Mouse (Mus musculus) ES-E14 (cell line): ENCODE data around the gene Syt2. TPM values are rescaled to one million over a fixed set of nuclear protein-coding genes. Genes with fewer than 3 reads are reported as not detected.

Experiments
- DNase-seq: peaks from one replicate; pipeline ENCODE4 v3.0.0-alpha.2; 2013; ENCODE audit warnings: low read depth, low spot score
- H3K27ac ChIP-seq: 2 replicates; pipeline ENCODE4 v1.5.1; 2012; ENCODE audit warnings: low read depth, mild to moderate bottlenecking, low read length, moderate library complexity, mixed read lengths; ENCODE audit not compliant: poor library complexity, insufficient read depth, severe bottlenecking
- H3K36me3 ChIP-seq: 2 replicates; pipeline ENCODE4 v1.6.1; 2012; ENCODE audit warnings: mild to moderate bottlenecking, low read length, moderate library complexity, mixed read lengths; ENCODE audit not compliant: control insufficient read depth, poor library complexity, insufficient read depth, severe bottlenecking
- H3K4me1 ChIP-seq, 2 experiments: fragments of 150-350 bp in 1 of 2; sonication (generic) in 1 of 2; 2 replicates each; pipeline ENCODE4 v1.6.1; 2012; ENCODE audit warnings: low read length in 2 of 2, mild to moderate bottlenecking in 1 of 2, mixed read lengths in 1 of 2; ENCODE audit not compliant: control insufficient read depth in 2 of 2, insufficient read depth in 2 of 2, poor library complexity in 1 of 2
- H3K4me3 ChIP-seq, 2 experiments: fragments of 150-350 bp in 1 of 2; sonication (generic) in 1 of 2; 2 replicates each; pipeline ENCODE4 v1.5.1; 2012; ENCODE audit warnings: low read length in 2 of 2, low read depth in 1 of 2, mild to moderate bottlenecking in 1 of 2, mixed read lengths in 1 of 2; ENCODE audit not compliant: insufficient read depth in 1 of 2, poor library complexity in 1 of 2, severe bottlenecking in 1 of 2
- H3K9ac ChIP-seq: 2 replicates; pipeline ENCODE4 v1.6.1; 2012; ENCODE audit warnings: low read depth, mild to moderate bottlenecking, low read length, mixed read lengths; ENCODE audit not compliant: poor library complexity, insufficient read depth, severe bottlenecking
- H3K9me3 ChIP-seq: fragments of 150-350 bp; sonication (generic); 2 replicates; pipeline ENCODE4 v1.6.1; 2012; ENCODE audit warnings: low read depth, mild to moderate bottlenecking, low read length; ENCODE audit not compliant: control insufficient read depth, insufficient read depth
- CHD2 ChIP-seq: IDR thresholded peaks from 2 replicates; pipeline ENCODE4 v1.6.1; 2014; ENCODE audit warnings: mild to moderate bottlenecking, low read depth, low read length, inconsistent platforms
- HCFC1 ChIP-seq: IDR thresholded peaks from 2 replicates; pipeline ENCODE4 v1.6.1; 2012; ENCODE audit warnings: low read length, inconsistent platforms, borderline replicate concordance; ENCODE audit not compliant: insufficient read depth
- MAFK ChIP-seq: IDR thresholded peaks from 2 replicates; pipeline ENCODE4 v1.6.1; 2014; ENCODE audit warnings: mild to moderate bottlenecking, low read depth, low read length, inconsistent platforms; ENCODE audit not compliant: insufficient read depth
- ZC3H11A ChIP-seq: IDR thresholded peaks from 2 replicates; pipeline ENCODE4 v1.6.1; 2012; ENCODE audit warnings: low read depth, mild to moderate bottlenecking, inconsistent platforms, low read length, borderline replicate concordance
- ZNF384 ChIP-seq: IDR thresholded peaks from 2 replicates; pipeline ENCODE4 v1.6.1; 2012; ENCODE audit warnings: low read depth, low read length, inconsistent platforms
- in situ Hi-C, 2 experiments: fragments of 600-800 bp; cut with MboI; formaldehyde crosslinking; loops; one replicate each; pipeline ENCODE4 v1.15.1; 2025; ENCODE audit warnings: low sequenced_read_pairs in 2 of 2, inconsistent platforms in 1 of 2; ENCODE audit not compliant: unreplicated experiment in 2 of 2
- total RNA-seq: library from RNA; depleted of rRNA; stranded (reverse); fragments of 300-350 nt; gene quantifications from 2 replicates; pipeline ENCODE4 v1.2.3, GENCODE M21; 2012

Gene Syt2
- total RNA-seq, 1 experiment = 0.62 TPM

GRCm38 (mm10) chr1:134617656-134618055 is 28.8 kb upstream of the Syt2 start:
- H3K4me3 ChIP-seq = no peak overlapping the region
- H3K36me3 ChIP-seq = peaks cover 60% of the 10 kb centered on the region
- no peak overlapping the region for H3K27ac ChIP-seq
- H3K9me3 ChIP-seq = no peaks in the 10 kb centered on the region
- no peak overlapping the region for H3K9ac ChIP-seq
- no peaks in the 10 kb centered on the region for H3K4me1 ChIP-seq
- in situ Hi-C loops = loop anchor here in 1 of 2 experiments (10.0 to 25.0 kb wide), 2 partner anchors 263 to 980 kb away; no protein-coding TSS in a partner anchor
- TF ChIP-seq HCFC1 = no peak
- TF ChIP-seq MAFK = no peak
- TF ChIP-seq CHD2 = no peak
- no peak for TF ChIP-seq ZNF384
- no peak for TF ChIP-seq ZC3H11A
- DNase-seq = no peak

GRCm38 (mm10) chr1:134625325-134625724 is 21.2 kb upstream of the Syt2 start:
- H3K27ac ChIP-seq = no peak overlapping the region
- TF ChIP-seq ZNF384 = no peak
- no peak for TF ChIP-seq ZC3H11A
- TF ChIP-seq MAFK = no peak
- TF ChIP-seq HCFC1 = no peak
- no peak for TF ChIP-seq CHD2
- H3K4me3 ChIP-seq = no peak overlapping the region
- peaks cover 68% of the 10 kb centered on the region for H3K36me3 ChIP-seq
- in situ Hi-C loops = no loop called here
- H3K9ac ChIP-seq = no peak overlapping the region
- DNase-seq = no peak
- H3K9me3 ChIP-seq = no peaks in the 10 kb centered on the region
- H3K4me1 ChIP-seq = peaks cover 0 to 3% of the 10 kb centered on the region in 2 experiments; a peak in 1 of 4 replicates

GRCm38 (mm10) chr1:134629455-134629854 is 17.0 kb upstream of the Syt2 start:
- no peak for TF ChIP-seq CHD2
- TF ChIP-seq MAFK = no peak
- TF ChIP-seq ZC3H11A = no peak
- no peak for TF ChIP-seq ZNF384
- TF ChIP-seq HCFC1 = no peak
- in situ Hi-C loops = no loop called here
- no peak overlapping the region for H3K27ac ChIP-seq
- H3K4me3 ChIP-seq = no peak overlapping the region
- H3K36me3 ChIP-seq = peaks cover 76% of the 10 kb centered on the region
- no peaks in the 10 kb centered on the region for H3K9me3 ChIP-seq
- no peak overlapping the region for H3K9ac ChIP-seq
- peaks cover 0 to 3% of the 10 kb centered on the region in 2 experiments; a peak in 1 of 4 replicates for H3K4me1 ChIP-seq
- DNase-seq = no peak

- no peak overlapping the region for H3K9ac ChIP-seq
- H3K27ac ChIP-seq = no peak overlapping the region
- peaks cover 0 to 4% of the 10 kb centered on the region in 2 experiments; a peak in 1 of 4 replicates for H3K4me1 ChIP-seq
- no peak for DNase-seq
- TF ChIP-seq CHD2 = no peak
- no peak for TF ChIP-seq ZNF384
- no peak for TF ChIP-seq MAFK
- no peak for TF ChIP-seq ZC3H11A
- no peak for TF ChIP-seq HCFC1
- H3K36me3 ChIP-seq = peaks cover 39% of the 10 kb centered on the region
- H3K4me3 ChIP-seq = no peak overlapping the region
- H3K9me3 ChIP-seq = no peaks in the 10 kb centered on the region
- in situ Hi-C loops = no loop called here
Observed at GRCm38 (mm10) chr1:134634296-134634695, 12.2 kb upstream of the Syt2 start.
